Mouse (Mus musculus) erythroblast, embryonic 14.5 days (primary cell): ENCODE results near the gene Nav2. TPM values are rescaled to one million over a fixed set of nuclear protein-coding genes. Genes with fewer than 3 reads are reported as not detected.

Experiments
- H3K27me3 ChIP-seq: 2 replicates; pipeline ENCODE4 v1.6.1; 2012; ENCODE audit warnings: inconsistent platforms; ENCODE audit not compliant: control insufficient read depth
- H3K36me3 ChIP-seq: 2 replicates; pipeline ENCODE4 v1.6.1; 2012; ENCODE audit warnings: mild to moderate bottlenecking, inconsistent platforms; ENCODE audit not compliant: control insufficient read depth
- H3K4me1 ChIP-seq: 2 replicates; pipeline ENCODE4 v1.6.1; 2012; ENCODE audit warnings: inconsistent platforms; ENCODE audit not compliant: control insufficient read depth
- H3K4me3 ChIP-seq: replicated peaks from 2 replicates; pipeline ENCODE3; 2012; ENCODE audit warnings: moderate library complexity, mild to moderate bottlenecking, inconsistent platforms
- H3K9me3 ChIP-seq: 2 replicates; pipeline ENCODE4 v1.6.1; 2012; ENCODE audit warnings: low read length, inconsistent platforms, mixed read lengths; ENCODE audit not compliant: control insufficient read depth
- GATA1 ChIP-seq: IDR thresholded peaks from 2 replicates; pipeline ENCODE4 v1.6.1; 2012; ENCODE audit warnings: low read length, inconsistent platforms, mixed read lengths
- TAL1 ChIP-seq: IDR thresholded peaks from 3 replicates; pipeline ENCODE4 v1.6.1; 2012; ENCODE audit warnings: low read length, inconsistent platforms, mixed read lengths
- polyA plus RNA-seq: library from polyadenylated mRNA; stranded (reverse); fragments of >175 nt; gene quantifications from 2 replicates; pipeline ENCODE4 v1.2.3, GENCODE M21; 2012

Nav2 gene
- polyA plus RNA-seq, 1 experiment, result 0.11 TPM

GRCm38 (mm10) chr7:49185991-49186390 lies 277.5 kb downstream of the Nav2 start:
- TF ChIP-seq GATA1, result no peak
- no peak for TF ChIP-seq TAL1
- no peaks in the 10 kb centered on the region for H3K27me3 ChIP-seq
- H3K36me3 ChIP-seq, result no peaks in the 10 kb centered on the region
- no peak overlapping the region for H3K4me3 ChIP-seq
- no peaks in the 10 kb centered on the region for H3K4me1 ChIP-seq
- no peaks in the 10 kb centered on the region for H3K9me3 ChIP-seq

- Histone ChIP-seq H3K27me3 (no peaks in the 10 kb centered on the region), H3K9me3 (no peaks in the 10 kb centered on the region), H3K36me3 (no peaks in the 10 kb centered on the region), H3K4me3 (no peak overlapping the region), H3K4me1 (no peaks in the 10 kb centered on the region)
- no peak for TF ChIP-seq GATA1
Measured at GRCm38 (mm10) chr7:49189364-49189763, 280.8 kb downstream of the Nav2 start.

GRCm38 (mm10) chr7:49190231-49190985 lies 281.9 kb downstream of the Nav2 start:
- Histone ChIP-seq H3K9me3 (no peaks in the 10 kb centered on the region), H3K36me3 (no peaks in the 10 kb centered on the region), H3K27me3 (no peaks in the 10 kb centered on the region), H3K4me3 (no peak overlapping the region), H3K4me1 (no peaks in the 10 kb centered on the region)
- TF ChIP-seq GATA1 (no peak), TAL1 (no peak)

GRCm38 (mm10) chr7:49191081-49191678 lies 282.7 kb downstream of the Nav2 start:
- TF ChIP-seq TAL1 (no peak), GATA1 (no peak)

GRCm38 (mm10) chr7:49192061-49192695 lies 283.7 kb downstream of the Nav2 start:
- no peaks in the 10 kb centered on the region for H3K4me1 ChIP-seq
- H3K9me3 ChIP-seq, result no peaks in the 10 kb centered on the region
- no peaks in the 10 kb centered on the region for H3K27me3 ChIP-seq
- no peak overlapping the region for H3K4me3 ChIP-seq
- H3K36me3 ChIP-seq, result no peaks in the 10 kb centered on the region
- no peak for TF ChIP-seq TAL1
- TF ChIP-seq GATA1, result no peak

More at GRCm38 (mm10) chr7:49191081-49191678, 282.7 kb downstream of the Nav2 start:
- Histone ChIP-seq H3K27me3 (no peaks in the 10 kb centered on the region), H3K4me3 (no peak overlapping the region), H3K36me3 (no peaks in the 10 kb centered on the region), H3K4me1 (no peaks in the 10 kb centered on the region), H3K9me3 (no peaks in the 10 kb centered on the region)

- H3K9me3 ChIP-seq, result no peaks in the 10 kb centered on the region
- TF ChIP-seq TAL1 (no peak), GATA1 (no peak)
Measured at GRCm38 (mm10) chr7:49195711-49196147, 287.2 kb downstream of the Nav2 start.

GRCm38 (mm10) chr7:49199366-49199765 lies 290.9 kb downstream of the Nav2 start:
- Histone ChIP-seq H3K4me3 (no peak overlapping the region), H3K9me3 (no peaks in the 10 kb centered on the region), H3K27me3 (no peaks in the 10 kb centered on the region), H3K4me1 (no peaks in the 10 kb centered on the region), H3K36me3 (no peaks in the 10 kb centered on the region)
- TF ChIP-seq GATA1, result no peak
- TF ChIP-seq TAL1, result no peak

More at GRCm38 (mm10) chr7:49195711-49196147, 287.2 kb downstream of the Nav2 start:
- no peaks in the 10 kb centered on the region for H3K4me1 ChIP-seq
- no peaks in the 10 kb centered on the region for H3K27me3 ChIP-seq
- H3K4me3 ChIP-seq, result no peak overlapping the region
- no peaks in the 10 kb centered on the region for H3K36me3 ChIP-seq

- H3K4me1 ChIP-seq, result no peaks in the 10 kb centered on the region
- no peak for TF ChIP-seq GATA1
- no peak for TF ChIP-seq TAL1
- no peaks in the 10 kb centered on the region for H3K36me3 ChIP-seq
- H3K27me3 ChIP-seq, result no peaks in the 10 kb centered on the region
- H3K4me3 ChIP-seq, result no peak overlapping the region
- H3K9me3 ChIP-seq, result no peaks in the 10 kb centered on the region
Measured at GRCm38 (mm10) chr7:49200270-49200669, 291.8 kb downstream of the Nav2 start.

- H3K27me3 ChIP-seq, result no peaks in the 10 kb centered on the region
- no peaks in the 10 kb centered on the region for H3K4me1 ChIP-seq
- no peaks in the 10 kb centered on the region for H3K9me3 ChIP-seq
- no peak for TF ChIP-seq GATA1
- TF ChIP-seq TAL1, result no peak
- no peak overlapping the region for H3K4me3 ChIP-seq
- H3K36me3 ChIP-seq, result no peaks in the 10 kb centered on the region
Measured at GRCm38 (mm10) chr7:49202971-49203370, 294.5 kb downstream of the Nav2 start.
